Mouse (Mus musculus) heart, postnatal 0 days (tissue): ENCODE measurements at regions not wholly inside any gene's neighbourhood (a gene's known extent, or its start where the extent isn't known, plus 50 kb on each side); places are given as distances from the start of the nearest gene placed in this dataset.

ENCODE experiments used
- CTCF ChIP-seq: IDR thresholded peaks from 2 replicates; pipeline ENCODE4 v1.5.1; 2016; ENCODE audit warnings: antibody characterized with exemption, control low read depth, low read depth
- EP300 ChIP-seq: IDR thresholded peaks from 2 replicates; pipeline ENCODE4 v1.6.1; 2016; ENCODE audit warnings: antibody characterized with exemption, low read depth

DNA sequence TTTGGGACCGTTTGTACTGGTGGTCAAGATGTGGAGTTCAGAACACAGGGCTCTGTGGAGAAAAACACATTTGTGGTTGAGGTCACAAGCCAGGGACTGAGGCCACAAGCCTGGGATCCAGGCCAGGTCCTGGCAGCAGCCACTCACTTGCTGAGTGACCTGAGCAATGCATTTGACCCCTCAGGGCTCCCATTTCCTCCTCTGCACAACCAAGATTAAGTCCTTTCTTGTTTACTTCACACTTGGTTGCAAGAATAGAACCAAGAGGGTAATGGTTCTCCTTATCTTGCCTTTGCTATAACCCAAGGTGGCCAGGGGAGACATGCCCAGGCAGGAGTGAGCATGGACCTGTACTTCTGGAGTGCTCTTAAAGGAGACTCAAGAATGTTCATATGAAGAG, 53.4 kb downstream of the Calml3 start:
- no peak for TF ChIP-seq EP300
- TF ChIP-seq CTCF = no peak
